Mouse (Mus musculus) liver, embryonic 16.5 days (tissue): ENCODE results near the gene Crtac1. TPM values are rescaled to one million over a fixed set of nuclear protein-coding genes. Genes with fewer than 3 reads are reported as not detected.

Source experiments
- ATAC-seq: fragments of 200-750 bp; cut with Nextera tagmentation; 2 replicates; pipeline ENCODE4 v1.8.0; 2017; ENCODE audit warnings: low read depth, mild to moderate bottlenecking, moderate number of reproducible peaks, moderate library complexity
- H3K27ac ChIP-seq: fragments of 300-500 bp; sonication (generic); 2 replicates; pipeline ENCODE4 v1.5.1; 2014; ENCODE audit warnings: mild to moderate bottlenecking, low read length
- H3K27me3 ChIP-seq: fragments of 300-500 bp; sonication (generic); 2 replicates; pipeline ENCODE4 v1.6.1; 2014; ENCODE audit warnings: low read depth, low read length, mixed read lengths; ENCODE audit not compliant: control insufficient read depth, insufficient read depth
- H3K36me3 ChIP-seq: fragments of 300-500 bp; sonication (generic); 2 replicates; pipeline ENCODE4 v1.6.1; 2014; ENCODE audit warnings: mild to moderate bottlenecking; ENCODE audit not compliant: control insufficient read depth, insufficient read depth
- H3K4me1 ChIP-seq: fragments of 300-500 bp; sonication (generic); 2 replicates; pipeline ENCODE4 v1.6.1; 2014; ENCODE audit warnings: low read depth, low read length, mixed read lengths; ENCODE audit not compliant: control insufficient read depth
- H3K4me2 ChIP-seq: fragments of 300-500 bp; sonication (generic); 2 replicates; pipeline ENCODE4 v1.6.1; 2014; ENCODE audit warnings: low read depth, low read length, mixed read lengths
- H3K4me3 ChIP-seq: fragments of 300-500 bp; sonication (generic); 2 replicates; pipeline ENCODE4 v1.5.1; 2014; ENCODE audit warnings: low read depth, mild to moderate bottlenecking, low read length
- H3K9ac ChIP-seq: fragments of 300-500 bp; sonication (generic); 2 replicates; pipeline ENCODE4 v1.6.1; 2014; ENCODE audit warnings: low read depth, low read length
- H3K9me3 ChIP-seq: fragments of 300-500 bp; sonication (generic); replicated peaks from 2 replicates; pipeline ENCODE4 v1.6.1; 2016; ENCODE audit warnings: low read length; ENCODE audit not compliant: control insufficient read depth
- WGBS: fragments of 180-500 bp; shearing (Covaris S2); extraction: QIAGEN DNeasy Blood & Tissue Kit; methylation state at CpG from one replicate; pipeline ENCODE4 v1.1.7; 2014; ENCODE audit not compliant: insufficient replicate concordance; 5-methylcytosine and 5-hydroxymethylcytosine counted together
- polyA plus RNA-seq: library from polyadenylated mRNA; unstranded; fragments of >200 nt; fragmentation: Nextera tagmentation; extraction: Ambion mirVana; gene quantifications from 2 replicates; pipeline ENCODE4 v1.2.1, GENCODE M21; 2015

Gene Crtac1
- polyA plus RNA-seq, 1 experiment from 2014 or later: 0.08 TPM

GRCm38 (mm10) chr19:42312191-42312590 is 119.4 kb downstream of the Crtac1 start:
- ATAC-seq: no peak
- Histone ChIP-seq H3K36me3 (no peaks in the 10 kb centered on the region), H3K27me3 (no peaks in the 10 kb centered on the region), H3K4me1 (no peaks in the 10 kb centered on the region; the same call in 1 of the 2 replicates), H3K4me2 (no peak overlapping the region), H3K27ac (no peak overlapping the region), H3K9me3 (no peaks in the 10 kb centered on the region), H3K4me3 (no peak overlapping the region), H3K9ac (no peak overlapping the region)
- 49% methylated on average over 3 of the region's 3 CpGs for WGBS

GRCm38 (mm10) chr19:42311332-42311731 is 120.3 kb downstream of the Crtac1 start:
- Histone ChIP-seq H3K27ac (no peak overlapping the region), H3K27me3 (no peaks in the 10 kb centered on the region), H3K9ac (no peak overlapping the region), H3K36me3 (no peaks in the 10 kb centered on the region), H3K4me1 (no peaks in the 10 kb centered on the region; the same call in 1 of the 2 replicates), H3K4me3 (no peak overlapping the region), H3K9me3 (no peaks in the 10 kb centered on the region), H3K4me2 (no peak overlapping the region)
- no peak for ATAC-seq
- 9% methylated on average over 2 of the region's 2 CpGs for WGBS

GRCm38 (mm10) chr19:42308931-42309330 is 122.7 kb downstream of the Crtac1 start:
- Histone ChIP-seq H3K4me1 (no peaks in the 10 kb centered on the region; the same call in 1 of the 2 replicates), H3K4me2 (no peak overlapping the region), H3K36me3 (no peaks in the 10 kb centered on the region), H3K9me3 (no peaks in the 10 kb centered on the region), H3K27me3 (no peaks in the 10 kb centered on the region), H3K27ac (no peak overlapping the region), H3K4me3 (no peak overlapping the region), H3K9ac (no peak overlapping the region)
- no peak for ATAC-seq
- 38% methylated on average over 12 of the region's 12 CpGs for WGBS

- Histone ChIP-seq H3K4me1 (no peaks in the 10 kb centered on the region; the same call in 1 of the 2 replicates), H3K4me3 (no peak overlapping the region), H3K4me2 (no peak overlapping the region), H3K9me3 (no peaks in the 10 kb centered on the region), H3K27ac (no peak overlapping the region), H3K36me3 (no peaks in the 10 kb centered on the region), H3K9ac (no peak overlapping the region), H3K27me3 (no peaks in the 10 kb centered on the region)
- ATAC-seq: no peak
- WGBS: 6% methylated on average over 8 of the region's 8 CpGs
These were observed 124.6 kb downstream of the Crtac1 start for GRCm38 (mm10) chr19:42307019-42307418.

GRCm38 (mm10) chr19:42306202-42306601 is 125.4 kb downstream of the Crtac1 start:
- 18% methylated on average over 7 of the region's 7 CpGs for WGBS
- H3K9me3 ChIP-seq: no peaks in the 10 kb centered on the region
- no peaks in the 10 kb centered on the region for H3K36me3 ChIP-seq
- no peak for ATAC-seq
- no peak overlapping the region for H3K4me2 ChIP-seq
- no peaks in the 10 kb centered on the region; the same call in 1 of the 2 replicates for H3K4me1 ChIP-seq
- no peak overlapping the region for H3K4me3 ChIP-seq
- no peak overlapping the region for H3K9ac ChIP-seq
- no peaks in the 10 kb centered on the region for H3K27me3 ChIP-seq
- H3K27ac ChIP-seq: no peak overlapping the region

GRCm38 (mm10) chr19:42305746-42306145 is 125.8 kb downstream of the Crtac1 start:
- ATAC-seq: no peak
- Histone ChIP-seq H3K27me3 (no peaks in the 10 kb centered on the region), H3K4me2 (no peak overlapping the region), H3K27ac (no peak overlapping the region), H3K4me3 (no peak overlapping the region), H3K9ac (no peak overlapping the region), H3K36me3 (no peaks in the 10 kb centered on the region), H3K9me3 (no peaks in the 10 kb centered on the region), H3K4me1 (no peaks in the 10 kb centered on the region; the same call in 1 of the 2 replicates)
- WGBS: 24% methylated on average over 8 of the region's 8 CpGs

- Histone ChIP-seq H3K4me3 (no peak overlapping the region), H3K4me2 (no peak overlapping the region), H3K9me3 (no peaks in the 10 kb centered on the region), H3K4me1 (no peaks in the 10 kb centered on the region; the same call in 1 of the 2 replicates), H3K9ac (no peak overlapping the region), H3K36me3 (no peaks in the 10 kb centered on the region), H3K27me3 (no peaks in the 10 kb centered on the region), H3K27ac (no peak overlapping the region)
- 72% methylated on average over 13 of the region's 13 CpGs for WGBS
- ATAC-seq: no peak
These were observed 127.1 kb downstream of the Crtac1 start for GRCm38 (mm10) chr19:42304506-42304905.

GRCm38 (mm10) chr19:42303210-42303813 is 128.3 kb downstream of the Crtac1 start:
- 55% methylated on average over 12 of the region's 12 CpGs for WGBS
- Histone ChIP-seq H3K36me3 (no peaks in the 10 kb centered on the region), H3K4me2 (no peak overlapping the region), H3K27ac (no peak overlapping the region), H3K4me1 (no peaks in the 10 kb centered on the region; the same call in 1 of the 2 replicates), H3K9ac (no peak overlapping the region), H3K27me3 (no peaks in the 10 kb centered on the region), H3K4me3 (no peak overlapping the region), H3K9me3 (no peaks in the 10 kb centered on the region)
- ATAC-seq: no peak

- 62% methylated on average over 6 of the region's 6 CpGs for WGBS
- H3K4me3 ChIP-seq: no peak overlapping the region
- H3K9me3 ChIP-seq: no peaks in the 10 kb centered on the region
- no peaks in the 10 kb centered on the region for H3K36me3 ChIP-seq
- no peaks in the 10 kb centered on the region for H3K4me1 ChIP-seq
- no peak overlapping the region for H3K27ac ChIP-seq
- no peak overlapping the region for H3K4me2 ChIP-seq
- no peaks in the 10 kb centered on the region for H3K27me3 ChIP-seq
- ATAC-seq: no peak
- no peak overlapping the region for H3K9ac ChIP-seq
These were observed 138.4 kb downstream of the Crtac1 start for GRCm38 (mm10) chr19:42293216-42293615.
